Mouse (Mus musculus): ENCODE results near the gene Ankar.

Ankar gene

DNA sequence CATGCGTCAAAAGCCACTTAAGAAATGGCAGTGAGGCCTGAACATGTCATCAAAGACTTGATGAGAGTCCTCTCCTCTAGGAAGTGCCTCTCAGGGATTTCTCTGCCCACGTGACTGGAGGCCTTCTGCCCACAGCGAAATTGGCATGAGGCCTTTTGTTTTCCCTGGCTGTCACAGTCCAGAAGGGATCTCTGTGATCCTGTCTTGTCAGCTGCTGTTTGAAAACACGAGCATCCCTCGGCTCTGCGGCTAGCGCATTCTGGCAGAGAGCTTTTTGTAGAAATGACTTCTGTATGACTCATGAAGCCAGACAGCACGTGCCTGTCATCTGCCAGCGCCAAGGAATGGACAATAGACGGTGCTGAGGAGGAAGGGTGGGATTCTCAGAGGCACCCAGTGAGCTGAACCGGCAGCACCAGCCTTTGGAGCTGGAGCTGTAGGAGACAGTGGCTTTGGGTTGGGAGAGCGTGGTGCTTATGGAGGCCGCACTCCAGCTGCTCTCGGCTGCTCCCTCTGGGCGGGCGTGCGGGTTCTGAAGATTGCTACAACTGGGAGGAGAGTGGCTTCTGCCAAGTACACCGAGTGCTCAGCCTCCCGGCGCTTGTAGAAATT is 106.9 kb downstream of the Ankar start:
- DNase-seq (ENCODE audit: low read depth in 2 of 2, low spot score in 2 of 2): no peak
